In the genomic region with DNA sequence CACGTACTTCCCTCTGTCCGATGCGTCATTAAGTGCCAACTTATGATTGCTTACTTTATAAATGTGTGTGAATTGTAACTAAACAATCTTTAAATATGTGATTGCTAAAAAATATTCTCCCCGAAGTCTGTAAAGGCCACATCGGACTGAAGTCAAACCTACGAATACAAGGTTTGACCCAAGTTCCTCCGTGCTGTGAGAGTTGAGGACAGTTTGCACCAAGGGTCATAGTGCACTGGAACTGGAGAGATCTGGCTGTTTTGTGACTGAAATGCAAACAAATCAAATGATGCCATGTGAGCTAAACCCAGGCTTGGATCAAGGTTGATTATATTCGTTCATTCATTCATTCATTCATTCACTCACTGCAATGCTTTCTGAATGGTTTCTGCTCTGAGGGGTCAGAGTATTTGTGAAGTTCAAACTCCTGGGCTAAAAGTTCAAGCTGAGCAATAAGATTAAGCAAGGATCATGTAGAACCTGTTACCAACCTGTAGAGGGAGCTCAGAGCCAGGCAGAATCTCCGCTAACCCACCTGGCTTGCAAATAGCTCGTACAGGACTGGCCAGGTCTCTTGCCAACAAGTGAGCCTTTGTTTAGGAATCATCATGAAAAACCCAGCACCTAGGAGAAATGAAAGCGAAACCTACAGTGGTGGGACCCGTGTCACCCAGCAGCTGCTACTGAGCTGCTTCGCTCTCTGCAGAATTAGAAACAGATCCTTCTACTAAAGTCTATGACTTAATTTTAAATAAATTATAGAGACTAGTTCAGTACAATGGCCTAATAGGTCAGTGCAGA, we compare ENCODE assay signal across 8 mouse cellular contexts.
DNase-seq lines count a peak whose midpoint lies in the region; ATAC-seq and TF ChIP-seq lines count a peak whose summit lies in the region.

No protein-coding gene starts in this region.

- TF ChIP-seq EP300 in heart, postnatal 0 days (IDR thresholded peaks at IDR 0.05; ENCODE audit: low read depth): no peak

- WGBS in heart, postnatal 0 days: 39% methylated on average over 13 of the region's 13 CpGs
- 34% methylated on average over 13 of the region's 13 CpGs for WGBS in lung, embryonic 15.5 days
- 55% methylated on average over 13 of the region's 13 CpGs for WGBS in neural tube, embryonic 15.5 days

- no peak for TF ChIP-seq POLR2A in bone marrow macrophage, adult 2 months (IDR thresholded peaks at IDR 0.05; ENCODE audit: borderline replicate concordance, low read depth, low read length)

- no peak overlapping the region for H3K27ac ChIP-seq in bone marrow macrophage, adult 2 months (ENCODE audit: insufficient read depth, low read depth, low read length)
- peak overlapping the region; percentile 61; the same call in 1 of the 2 replicates for H3K27ac ChIP-seq in heart, postnatal 0 days (ENCODE audit: low read depth)
- peak overlapping the region; percentile 64; the same call in 1 of the 2 replicates for H3K27ac ChIP-seq in lung, embryonic 15.5 days
- H3K27ac ChIP-seq in neural tube, embryonic 15.5 days (replicated peaks): no peak overlapping the region

- H3K4me2 ChIP-seq in heart, postnatal 0 days (ENCODE audit: low read depth, low read length): peak overlapping the region; percentile 36
- H3K4me2 ChIP-seq in lung, embryonic 15.5 days: peak overlapping the region; percentile 38
- peak overlapping the region; percentile 32 for H3K4me2 ChIP-seq in neural tube, embryonic 15.5 days

- DNase-seq in ES-CJ7 (ENCODE audit: low read depth, low spot score): peak; percentile 95
- peak; percentile 88 for DNase-seq in heart, postnatal 0 days (ENCODE audit: low spot score)
- DNase-seq in kidney, postnatal 14 days: peak; percentile 76
- DNase-seq in thymus, postnatal 14 days: peak; percentile 62

- peaks cover 13% of the 10 kb centered on the region for H3K4me1 ChIP-seq in bone marrow macrophage, adult 2 months (ENCODE audit: control insufficient read depth, insufficient read depth, low read length)
- H3K4me1 ChIP-seq in heart, postnatal 0 days (ENCODE audit: control insufficient read depth, insufficient read depth): no peaks in the 10 kb centered on the region
- H3K4me1 ChIP-seq in lung, embryonic 15.5 days: peaks cover 9% of the 10 kb centered on the region
- peaks cover 5% of the 10 kb centered on the region; the same call in 1 of the 2 replicates for H3K4me1 ChIP-seq in neural tube, embryonic 15.5 days

- H3K36me3 ChIP-seq in heart, postnatal 0 days (replicated peaks; ENCODE audit: control insufficient read depth, insufficient read depth, low read length): no peaks in the 10 kb centered on the region
- no peaks in the 10 kb centered on the region for H3K36me3 ChIP-seq in lung, embryonic 15.5 days
- H3K36me3 ChIP-seq in neural tube, embryonic 15.5 days: no peaks in the 10 kb centered on the region

- peak overlapping the region; percentile 36; the same call in 1 of the 2 replicates for H3K4me3 ChIP-seq in bone marrow macrophage, adult 2 months (ENCODE audit: insufficient read depth, low read length)
- H3K4me3 ChIP-seq in heart, postnatal 0 days (ENCODE audit: low read depth, low read length): peak overlapping the region; percentile 17; the same call in 1 of the 2 replicates
- H3K4me3 ChIP-seq in lung, embryonic 15.5 days: peak overlapping the region; percentile 28
- no peak overlapping the region for H3K4me3 ChIP-seq in neural tube, embryonic 15.5 days (replicated peaks)

- ATAC-seq in erythroid progenitor cell, adult 5-6 weeks (replicated peaks; ENCODE audit: low FRiP score, poor library complexity, severe bottlenecking): peak; percentile 94
- peak; percentile 90 for ATAC-seq in heart, postnatal 0 days (ENCODE audit: insufficient read depth, low read depth)
- peak; percentile 80; the same call in 1 of the 2 replicates for ATAC-seq in lung, embryonic 15.5 days (ENCODE audit: borderline replicate concordance, extremely low read depth, low FRiP score, low TSS enrichment)
- peak; percentile 76 for ATAC-seq in neural tube, embryonic 15.5 days (ENCODE audit: low FRiP score)

- no peaks in the 10 kb centered on the region; the same call in 1 of the 2 replicates for H3K9me3 ChIP-seq in heart, postnatal 0 days (replicated peaks; ENCODE audit: control insufficient read depth, low read length)
- no peaks in the 10 kb centered on the region for H3K9me3 ChIP-seq in lung, embryonic 15.5 days
- H3K9me3 ChIP-seq in neural tube, embryonic 15.5 days (replicated peaks): no peaks in the 10 kb centered on the region; the same call in 1 of the 2 replicates

- peak; percentile 75 for TF ChIP-seq CTCF in bone marrow macrophage, adult 2 months (IDR thresholded peaks at IDR 0.05; ENCODE audit: low read depth, low read length)
- TF ChIP-seq CTCF in heart, postnatal 0 days (IDR thresholded peaks at IDR 0.05; ENCODE audit: low read depth): peak; percentile 83

- H3K27me3 ChIP-seq in heart, postnatal 0 days (ENCODE audit: control insufficient read depth, insufficient read depth, low read length): no peaks in the 10 kb centered on the region
- H3K27me3 ChIP-seq in lung, embryonic 15.5 days: no peaks in the 10 kb centered on the region
- no peaks in the 10 kb centered on the region for H3K27me3 ChIP-seq in neural tube, embryonic 15.5 days (replicated peaks)

- no peak overlapping the region for H3K9ac ChIP-seq in heart, postnatal 0 days (replicated peaks; ENCODE audit: low read depth, low read length)
- no peak overlapping the region for H3K9ac ChIP-seq in lung, embryonic 15.5 days
- no peak overlapping the region for H3K9ac ChIP-seq in neural tube, embryonic 15.5 days (replicated peaks)

Comparison
In these comparisons a context has a peak if more than half of its experiments do, and no peak if none do; other contexts are left out.
1. H3K27ac ChIP-seq: peak in heart, postnatal 0 days (single experiment) and lung, embryonic 15.5 days (single experiment); none in bone marrow macrophage, adult 2 months (single experiment) and neural tube, embryonic 15.5 days (single experiment).
2. Peak in every context shown above with its lines, with median percentiles within 50 percentile points of each other: DNase-seq, ATAC-seq and H3K4me2 ChIP-seq.